Mouse (Mus musculus) lung, postnatal 0 days (tissue): Measurements from ENCODE around the gene Lpp.

ENCODE experiments used
- CTCF ChIP-seq: IDR thresholded peaks from 2 replicates; pipeline ENCODE4 v1.5.1; 2016; ENCODE audit warnings: antibody characterized with exemption, mild to moderate bottlenecking
- EP300 ChIP-seq: IDR thresholded peaks from 2 replicates; pipeline ENCODE4 v1.6.1; 2016; ENCODE audit warnings: antibody characterized with exemption, mild to moderate bottlenecking, control low read depth

DNA sequence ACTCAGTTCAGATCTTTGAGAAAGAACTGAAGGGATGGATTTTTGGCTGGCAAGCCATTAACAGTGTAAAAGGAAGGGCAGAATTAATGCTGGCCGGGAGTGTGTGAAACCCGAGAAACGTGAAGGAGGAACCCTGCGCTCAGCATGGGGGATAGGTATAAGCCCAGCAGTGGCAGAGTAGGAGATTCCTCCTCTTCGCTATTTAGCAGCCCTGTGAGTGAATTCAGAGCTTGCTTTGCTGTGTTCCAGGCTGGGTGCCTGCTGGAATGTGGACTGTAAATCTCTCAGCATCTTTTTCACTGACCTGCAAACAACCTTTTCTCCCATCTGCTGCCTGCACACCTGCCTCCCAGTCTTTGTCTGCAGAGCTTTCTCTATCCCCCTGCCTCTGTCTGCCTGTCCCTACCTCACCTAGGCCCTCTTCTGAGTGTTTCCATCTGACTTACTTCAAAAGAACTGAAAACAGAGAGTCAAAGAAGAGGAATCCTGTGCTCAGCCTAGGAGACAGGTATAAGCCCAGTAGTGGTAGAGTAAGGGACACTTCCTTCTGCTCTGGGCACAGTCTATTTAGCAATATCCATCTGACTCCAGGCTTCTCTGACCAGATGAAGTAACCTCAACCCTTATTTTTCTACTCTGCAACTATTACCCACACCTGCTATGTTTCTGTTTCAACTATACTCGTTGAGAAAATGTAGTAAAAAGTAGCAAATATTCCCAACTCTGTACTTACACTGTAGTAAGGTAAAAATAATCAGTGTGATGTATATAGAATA lies 550.4 kb downstream of the Lpp start:
- TF ChIP-seq CTCF (no peak), EP300 (no peak)
